Mouse (Mus musculus): ENCODE results near the gene Gjb4.

The Gjb4 gene

GRCm38 (mm10) chr4:127349560-127350300 lies 4.2 kb downstream of the Gjb4 start:
- DNase-seq: no peak

GRCm38 (mm10) chr4:127345000-127345399 lies 8.9 kb downstream of the Gjb4 start:
- DNase-seq: no peak

DNA sequence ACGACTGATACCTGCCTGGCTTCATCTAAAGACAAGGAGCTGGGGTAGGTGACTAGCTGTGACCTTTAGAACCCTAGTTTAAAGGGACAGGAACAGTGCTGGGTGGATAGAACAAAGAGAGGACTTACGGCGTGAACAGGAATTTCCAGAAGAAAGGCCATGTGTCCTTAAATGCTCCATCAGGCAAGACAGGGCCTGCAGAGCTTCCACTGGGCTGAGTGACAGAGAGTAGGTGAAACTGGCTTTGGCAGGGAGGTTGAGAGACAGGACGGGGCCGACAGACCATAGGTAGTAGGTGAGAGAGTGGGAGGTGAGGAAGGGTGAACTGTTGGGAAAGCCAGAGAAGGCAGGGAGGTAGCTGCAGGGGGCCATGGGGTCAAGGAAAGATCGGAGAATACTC lies 12.5 kb downstream of the Gjb4 start:
- no peak for DNase-seq

- DNase-seq: no peak
These were observed 16.2 kb downstream of the Gjb4 start for GRCm38 (mm10) chr4:127337668-127338067.

DNA sequence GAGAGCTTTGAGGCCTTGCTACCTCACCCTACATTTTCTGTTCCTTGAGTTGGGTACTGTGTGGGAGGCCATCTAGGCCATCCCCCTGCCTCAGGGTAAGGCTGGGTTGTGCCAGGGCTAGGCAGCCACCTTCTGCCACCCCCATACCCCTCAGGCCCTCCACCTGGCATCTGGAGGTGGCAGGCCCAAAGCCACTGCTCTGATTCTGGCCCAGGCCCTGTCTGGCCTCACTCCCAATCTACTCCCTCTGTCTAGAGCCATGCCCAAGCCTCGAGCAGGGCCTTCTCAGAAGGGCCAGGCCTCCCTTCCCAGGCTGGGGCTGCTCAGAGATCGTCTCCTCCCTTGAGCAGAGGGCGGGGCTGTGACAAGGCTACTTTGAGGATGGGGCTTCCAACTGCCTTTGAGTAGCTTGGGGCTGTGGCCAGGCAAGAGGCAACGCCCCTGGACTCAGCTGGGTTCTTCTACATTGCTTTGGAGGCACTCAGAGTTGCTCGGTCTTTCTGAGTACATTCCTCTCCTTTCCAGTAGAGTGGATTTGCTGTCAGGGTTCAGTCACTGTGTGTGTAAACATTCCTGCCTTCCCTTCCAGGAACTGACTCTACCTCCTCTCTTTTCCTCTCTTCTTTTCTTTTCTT lies 18.9 kb downstream of the Gjb4 start:
- DNase-seq: peak; percentile 40

DNA sequence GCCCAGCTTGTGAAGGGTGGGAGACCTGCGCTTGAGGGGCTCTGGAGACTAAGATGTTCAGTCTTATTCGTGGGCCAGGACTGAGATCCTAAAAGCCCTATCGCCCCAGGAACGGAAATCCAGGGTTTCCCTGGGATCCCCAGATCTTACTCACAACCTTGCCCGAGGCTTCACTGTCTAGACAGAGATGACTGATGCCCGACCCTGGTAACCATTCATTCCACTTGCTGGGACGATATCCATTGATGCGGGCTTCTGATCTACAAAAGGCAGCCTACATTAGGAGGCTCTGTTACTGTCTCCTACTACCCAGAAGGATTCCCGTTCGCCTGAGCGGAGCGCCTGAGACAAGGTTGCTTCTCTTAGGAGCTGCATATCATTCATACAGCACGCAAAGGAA lies 22.7 kb downstream of the Gjb4 start:
- DNase-seq: no peak

- DNase-seq: no peak
These were observed 23.4 kb downstream of the Gjb4 start, which contains the start of gene Gjb3 for GRCm38 (mm10) chr4:127330181-127331100. TSS of gene Gjb3 (minus strand) at chr4:127330844.

- DNase-seq: no peak
These were observed 24.1 kb downstream of the Gjb4 start for GRCm38 (mm10) chr4:127329751-127330150.

- DNase-seq: no peak
These were observed 24.8 kb downstream of the Gjb4 start for GRCm38 (mm10) chr4:127329046-127329445.

DNA sequence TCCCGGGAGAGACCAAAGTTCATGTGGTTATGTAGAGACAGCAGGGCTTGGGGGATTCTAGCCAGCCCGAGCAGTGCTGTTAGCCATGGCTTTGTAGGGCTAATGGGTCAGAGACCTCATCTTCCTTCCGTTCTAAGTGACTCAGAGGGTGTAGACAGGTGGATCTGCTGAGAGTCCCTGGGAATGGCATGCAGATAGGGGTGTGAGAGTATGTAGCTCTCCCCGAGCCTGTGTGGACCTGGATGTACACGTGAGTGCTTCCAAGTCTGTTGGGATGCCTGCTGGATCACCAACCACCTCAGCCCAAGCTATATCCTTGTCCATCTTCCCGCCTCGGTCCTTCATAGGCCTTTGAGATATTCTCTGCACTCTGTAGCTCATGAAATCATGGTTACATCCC lies 25.5 kb downstream of the Gjb4 start:
- no peak for DNase-seq

DNA sequence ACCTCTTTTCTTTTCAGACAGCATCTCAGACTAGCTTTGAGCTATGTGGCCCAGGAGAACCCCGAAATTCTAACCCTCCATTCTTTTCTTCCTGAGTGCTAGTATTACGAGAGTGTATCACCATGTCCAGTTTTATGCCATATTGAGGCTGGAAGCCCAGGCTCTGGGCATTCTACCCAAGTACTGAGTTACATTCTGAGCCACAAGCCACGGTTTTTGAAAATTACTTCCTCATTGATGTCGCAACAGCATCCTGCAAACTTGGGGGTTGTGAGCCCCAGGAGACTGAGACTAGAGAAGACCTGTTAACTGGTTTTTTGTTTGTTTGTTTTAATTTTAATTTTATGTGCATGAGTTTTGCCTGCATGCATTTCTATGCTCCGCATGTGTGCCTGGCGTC lies 26.1 kb downstream of the Gjb4 start:
- no peak for DNase-seq

GRCm38 (mm10) chr4:127327258-127327657 lies 26.6 kb downstream of the Gjb4 start:
- DNase-seq: no peak

GRCm38 (mm10) chr4:127325276-127325675 lies 28.6 kb downstream of the Gjb4 start:
- no peak for DNase-seq

DNA sequence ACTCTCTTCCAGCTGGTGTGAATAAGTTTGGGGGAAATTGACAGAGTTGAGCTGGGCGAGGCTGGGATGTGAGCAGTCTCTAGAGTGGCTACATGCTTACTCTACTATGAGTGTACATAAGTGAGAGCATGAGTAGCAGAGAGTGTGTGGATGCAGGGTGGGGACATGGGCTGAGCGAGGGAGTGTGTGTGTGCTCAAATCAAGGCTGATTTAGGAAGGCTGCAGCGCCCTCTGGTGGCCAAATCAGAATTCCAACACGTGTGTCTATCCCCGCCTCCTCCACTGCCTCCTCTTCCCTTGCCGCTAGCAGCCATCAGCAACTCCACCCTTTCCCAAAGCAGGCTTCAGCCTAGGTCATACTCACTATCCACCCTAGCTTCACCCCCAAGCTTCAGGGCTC lies 29.1 kb downstream of the Gjb4 start:
- peak; percentile 87 for DNase-seq

GRCm38 (mm10) chr4:127324296-127324695 lies 29.6 kb downstream of the Gjb4 start:
- DNase-seq: no peak

- DNase-seq: no peak
These were observed 30.2 kb downstream of the Gjb4 start for GRCm38 (mm10) chr4:127323651-127324050.

- peak; percentile 90 for DNase-seq
These were observed 34.3 kb downstream of the Gjb4 start for GRCm38 (mm10) chr4:127319613-127320012.

- DNase-seq: peak; percentile 64
These were observed 36.7 kb downstream of the Gjb4 start for GRCm38 (mm10) chr4:127317143-127317542.

DNA sequence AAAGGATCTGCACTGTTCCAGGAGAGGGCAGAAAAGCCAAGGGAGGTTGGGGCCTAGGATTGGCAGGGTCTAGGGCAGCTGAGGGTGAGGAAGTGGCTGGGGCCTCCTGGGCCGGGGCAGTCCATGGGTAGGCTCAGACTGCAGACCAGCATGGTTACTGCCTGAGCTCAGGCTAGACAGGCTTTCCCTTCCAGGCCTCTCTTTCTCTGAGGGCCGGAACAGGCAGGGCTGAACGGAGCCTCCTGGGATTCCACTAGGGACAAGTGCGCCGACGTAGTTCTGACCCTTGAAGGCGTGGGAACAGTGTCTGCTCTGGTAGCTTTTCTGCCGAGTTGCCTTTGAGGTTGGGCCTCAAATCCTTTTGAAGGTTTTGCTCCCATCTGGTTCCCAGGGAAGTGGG lies 38.1 kb downstream of the Gjb4 start:
- DNase-seq: no peak

- DNase-seq: no peak
These were observed 39.3 kb downstream of the Gjb4 start for GRCm38 (mm10) chr4:127314585-127314984.

DNA sequence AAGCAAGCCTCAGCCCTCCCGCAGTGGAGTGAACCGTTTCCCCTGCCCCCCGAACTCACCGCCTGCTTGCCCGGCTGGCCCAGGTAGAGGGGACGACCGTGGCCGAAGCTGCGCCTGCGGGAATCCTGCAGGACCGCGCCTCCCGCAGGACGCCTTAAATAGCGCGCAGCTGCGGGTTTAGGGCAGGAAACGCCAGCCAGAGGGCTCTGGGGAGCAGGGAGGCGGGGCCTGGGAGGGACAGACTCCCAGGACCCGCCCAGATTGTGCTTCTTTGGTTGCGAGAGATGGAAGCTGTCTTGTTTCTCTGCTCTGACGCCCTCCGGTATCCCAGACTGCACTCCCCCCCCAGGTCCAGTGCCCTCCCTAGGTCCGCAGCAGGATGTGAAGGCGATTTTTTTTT lies 40.0 kb downstream of the Gjb4 start, which contains the start of gene Gja4:
Gene Gja4 (minus strand): TSS at position 179 of the 400 bp plus-strand sequence.
- peak; percentile 93 for DNase-seq

DNA sequence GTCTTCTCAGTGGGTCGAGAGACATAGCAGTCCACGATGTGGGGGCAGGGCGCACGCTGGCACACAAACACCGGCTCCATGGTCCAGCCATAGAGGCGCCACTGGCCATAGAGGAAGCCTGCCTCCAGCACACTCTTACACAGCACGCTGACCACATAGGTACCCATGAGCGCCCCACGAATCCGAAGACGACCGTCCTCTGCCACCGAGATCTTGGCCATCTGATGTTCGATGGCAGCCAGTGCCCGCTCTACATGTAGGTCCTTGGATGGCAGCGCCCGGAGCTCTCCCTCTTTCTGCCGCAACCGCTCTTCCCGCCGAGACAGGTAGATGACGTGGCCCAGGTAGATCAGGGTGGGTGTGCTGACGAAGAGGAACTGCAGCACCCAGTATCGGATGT lies 41.5 kb downstream of the Gjb4 start:
- no peak for DNase-seq

- no peak for DNase-seq
These were observed 42.3 kb downstream of the Gjb4 start for GRCm38 (mm10) chr4:127311561-127311960.
